Comparison of ENCODE assay signal across 37 mouse cellular contexts in genomic region chr7:30969174-30969573, GRCm38 (mm10). TPM values are rescaled to one million over a fixed set of nuclear protein-coding genes. Genes with fewer than 3 reads are reported as not detected.
DNase-seq lines count a peak whose midpoint lies in the region; ATAC-seq and TF ChIP-seq lines count a peak whose summit lies in the region.
"Had no signal": no experiment of that assay in that cellular context is flagged by ENCODE, and none has a peak within 500 bp of the region (broad histone marks: within the 10 kb centered on the region; RNA-seq: fewer than 3 reads in every experiment).

No protein-coding gene starts in this region.

- ATAC-seq in heart, embryonic 13.5 days (ENCODE audit: extremely low read depth, insufficient number of reproducible peaks, low FRiP score, low TSS enrichment): no peak
- ATAC-seq in heart, embryonic 11.5 days (replicated peaks; ENCODE audit: insufficient number of reproducible peaks, low FRiP score, low TSS enrichment): no peak
- peak; percentile 40; the same call in 1 of the 2 replicates for ATAC-seq in heart, embryonic 16.5 days (replicated peaks; ENCODE audit: extremely low read depth, insufficient read depth, low FRiP score)
- ATAC-seq: CD4-positive, CD25-positive, alpha-beta regulatory T cell, adult 4 months; forebrain, embryonic 15.5 days; hindbrain, postnatal 0 days; intestine, embryonic 15.5 days; midbrain, embryonic 15.5 days had no signal

- no peak overlapping the region for H3K4me3 ChIP-seq in heart, embryonic 13.5 days
- H3K4me3 ChIP-seq in heart, embryonic 11.5 days (ENCODE audit: low read depth, low read length): no peak overlapping the region
- no peak overlapping the region for H3K4me3 ChIP-seq in left cerebral cortex, adult 2 months
- no peak overlapping the region for H3K4me3 ChIP-seq in heart, embryonic 16.5 days (ENCODE audit: low read length)
- H3K4me3 ChIP-seq: embryonic facial prominence, embryonic 13.5 days; forebrain, embryonic 10.5 days; forebrain, embryonic 15.5 days; intestine, embryonic 15.5 days; limb, embryonic 10.5 days; limb, embryonic 15.5 days; midbrain, embryonic 10.5 days; midbrain, embryonic 15.5 days; myocyte; neural tube, embryonic 12.5 days had no signal

- no peak overlapping the region for H3K9ac ChIP-seq in heart, embryonic 13.5 days
- H3K9ac ChIP-seq in heart, embryonic 11.5 days (ENCODE audit: low read depth, low read length): no peak overlapping the region
- no peak overlapping the region for H3K9ac ChIP-seq in heart, embryonic 16.5 days (ENCODE audit: low read length)
- H3K9ac ChIP-seq: embryonic facial prominence, embryonic 13.5 days; forebrain, embryonic 15.5 days; intestine, embryonic 15.5 days; limb, embryonic 15.5 days; liver, embryonic 14.5 days; lung, embryonic 14.5 days; midbrain, embryonic 15.5 days; neural tube, embryonic 12.5 days had no signal

- no peaks in the 10 kb centered on the region for H3K9me3 ChIP-seq in heart, embryonic 13.5 days
- no peaks in the 10 kb centered on the region for H3K9me3 ChIP-seq in heart, embryonic 11.5 days (replicated peaks; ENCODE audit: control insufficient read depth, low read length)
- H3K9me3 ChIP-seq in heart, embryonic 16.5 days (replicated peaks; ENCODE audit: control insufficient read depth, low read length): no peaks in the 10 kb centered on the region
- H3K9me3 ChIP-seq: embryonic facial prominence, embryonic 13.5 days; forebrain, embryonic 10.5 days; forebrain, embryonic 15.5 days; intestine, embryonic 15.5 days; limb, embryonic 10.5 days; limb, embryonic 15.5 days; midbrain, embryonic 10.5 days; midbrain, embryonic 15.5 days; neural tube, embryonic 12.5 days had no signal

- no peak overlapping the region for H3K4me2 ChIP-seq in heart, embryonic 13.5 days
- no peak overlapping the region for H3K4me2 ChIP-seq in heart, embryonic 11.5 days
- no peak overlapping the region for H3K4me2 ChIP-seq in heart, embryonic 16.5 days (ENCODE audit: low read depth, low read length)
- H3K4me2 ChIP-seq: embryonic facial prominence, embryonic 13.5 days; forebrain, embryonic 15.5 days; intestine, embryonic 15.5 days; limb, embryonic 15.5 days; lung, embryonic 14.5 days; midbrain, embryonic 15.5 days; neural tube, embryonic 12.5 days had no signal

- no peak for TF ChIP-seq CTCF in left cerebral cortex, adult 2 months (IDR thresholded peaks at IDR 0.05)

- H3K27me3 ChIP-seq in heart, embryonic 13.5 days (replicated peaks): peaks cover 22% of the 10 kb centered on the region
- peaks cover 18% of the 10 kb centered on the region for H3K27me3 ChIP-seq in heart, embryonic 11.5 days (ENCODE audit: control insufficient read depth, insufficient read depth, low read length)
- peaks cover 14% of the 10 kb centered on the region for H3K27me3 ChIP-seq in heart, embryonic 16.5 days (ENCODE audit: control insufficient read depth, insufficient read depth, low read length)

- no peak for DNase-seq in left cerebral cortex, adult 2 months (ENCODE audit: extremely low spot score in 1 of 2, low spot score in 2 of 2)
- DNase-seq in left cerebral cortex, postnatal 36 days (ENCODE audit: low spot score in 2 of 2): no peak
- peak; percentile 31 for DNase-seq in heart, postnatal 4 days
- DNase-seq in gastrocnemius, adult 8-10 months (ENCODE audit: low spot score in 2 of 2): no peak
- DNase-seq: cerebellum, adult 18-20 months; cerebellum, postnatal 10 days; gastrocnemius, postnatal 36 days; kidney, adult 2 months; kidney, postnatal 4 days; lung, embryonic 14.5 days; right cerebral cortex, adult 18-20 months had no signal

- 0 out of 2 replicates have a peak overlapping the region, but pooled peaks have one; percentile 39 for H3K27ac ChIP-seq in heart, embryonic 13.5 days (replicated peaks)
- H3K27ac ChIP-seq in heart, embryonic 11.5 days (ENCODE audit: low read depth, low read length): no peak overlapping the region
- peak overlapping the region; percentile 55; the same call in 1 of the 2 replicates for H3K27ac ChIP-seq in left cerebral cortex, adult 2 months
- peak overlapping the region; percentile 8; the same call in 1 of the 2 replicates for H3K27ac ChIP-seq in heart, embryonic 16.5 days (ENCODE audit: low read length)
- H3K27ac ChIP-seq: embryonic facial prominence, embryonic 13.5 days; forebrain, embryonic 10.5 days; forebrain, embryonic 15.5 days; hindbrain, postnatal 0 days; intestine, embryonic 15.5 days; kidney, postnatal 0 days; limb, embryonic 10.5 days; limb, embryonic 15.5 days; liver, embryonic 14.5 days; midbrain, embryonic 10.5 days; midbrain, embryonic 15.5 days; neural tube, embryonic 12.5 days; stomach, postnatal 0 days had no signal

- 79% methylated on average over 4 of the region's 4 CpGs for WGBS in heart, embryonic 13.5 days
- WGBS in heart, embryonic 11.5 days (ENCODE audit: insufficient replicate concordance): 63% methylated on average over 4 of the region's 4 CpGs
- WGBS in heart, embryonic 16.5 days: 66% methylated on average over 4 of the region's 4 CpGs

- intact Hi-C loops in left cerebral cortex, adult 2 months (cut with DNase I): loop anchor here (5.0 kb wide), 1 partner anchor 63 kb away; no protein-coding TSS in a partner anchor
- intact Hi-C loops in left cerebral cortex, postnatal 36 days (cut with DNase I): no loop called here

- H3K36me3 ChIP-seq in heart, embryonic 13.5 days: no peaks in the 10 kb centered on the region
- H3K36me3 ChIP-seq in heart, embryonic 11.5 days (ENCODE audit: control insufficient read depth, insufficient read depth, low read length): no peaks in the 10 kb centered on the region
- no peaks in the 10 kb centered on the region for H3K36me3 ChIP-seq in heart, embryonic 16.5 days (ENCODE audit: control insufficient read depth, insufficient read depth)
- H3K36me3 ChIP-seq: embryonic facial prominence, embryonic 13.5 days; forebrain, embryonic 15.5 days; intestine, embryonic 15.5 days; limb, embryonic 15.5 days; midbrain, embryonic 15.5 days; neural tube, embryonic 12.5 days had no signal

- peaks cover 11% of the 10 kb centered on the region for H3K4me1 ChIP-seq in heart, embryonic 13.5 days
- H3K4me1 ChIP-seq in heart, embryonic 11.5 days (ENCODE audit: control insufficient read depth, insufficient read depth, low read length): peaks cover 5% of the 10 kb centered on the region; the same call in 1 of the 2 replicates
- H3K4me1 ChIP-seq in heart, embryonic 16.5 days (ENCODE audit: control insufficient read depth, insufficient read depth, low read length): peaks cover 7% of the 10 kb centered on the region; the same call in 1 of the 2 replicates

RNA-seq across cellular contexts. Expression of gene Lsr, which starts 4.1 kb away (rescaled TPM):
- 11.2 and 12.1 TPM in 2 replicates for polyA plus RNA-seq in heart, embryonic 13.5 days (2015; fragmentation: Nextera tagmentation; extraction: Ambion mirVana)
- 11.6 and 14.4 TPM in 2 replicates for polyA plus RNA-seq in heart, embryonic 11.5 days (2014; fragmentation: Nextera tagmentation; extraction: Ambion mirVana)
- total RNA-seq in left cerebral cortex, adult 2 months (2021): 10 to 100 TPM; 10.1 to 10.2 TPM
- 1 to 10 TPM; 7.0 to 9.8 TPM for total RNA-seq in left cerebral cortex, postnatal 36 days (2021)
- 10.8 and 14.5 TPM in 2 replicates for polyA plus RNA-seq in heart, embryonic 16.5 days (2015; fragmentation: Nextera tagmentation; extraction: Ambion mirVana)
- total RNA-seq in heart, postnatal 4 days (2021): 1 to 10 TPM; 5.5 to 5.6 TPM
- under 1 TPM in 3 of 4 experiments, not detected in 1; 0.29 to 0.56 (median 0.54) TPM for total RNA-seq in gastrocnemius, adult 8-10 months (2022)

RNA-seq across cellular contexts. Expression of gene Fam187b, which starts 4.4 kb away (rescaled TPM):
- 1.1 and 1.4 TPM in 2 replicates for polyA plus RNA-seq in heart, embryonic 13.5 days (2015; fragmentation: Nextera tagmentation; extraction: Ambion mirVana)
- polyA plus RNA-seq in heart, embryonic 11.5 days (2014; fragmentation: Nextera tagmentation; extraction: Ambion mirVana): 0.72 and 0.89 TPM in 2 replicates
- under 1 TPM; 0.23 to 0.38 TPM for total RNA-seq in left cerebral cortex, adult 2 months (2021)
- total RNA-seq in left cerebral cortex, postnatal 36 days (2021): not detected
- 0.70 and 0.90 TPM in 2 replicates for polyA plus RNA-seq in heart, embryonic 16.5 days (2015; fragmentation: Nextera tagmentation; extraction: Ambion mirVana)
- under 1 TPM; 0.36 TPM for total RNA-seq in heart, postnatal 4 days (2021)
- under 1 TPM in 1 of 4 experiments, not detected in 3; 0.19 TPM for total RNA-seq in gastrocnemius, adult 8-10 months (2022)
- total RNA-seq: adrenal gland, postnatal 25 days; common myeloid progenitor, adult 5-6 weeks; gastrocnemius, adult 18-20 months; gastrocnemius, postnatal 36 days had no signal
- polyA plus RNA-seq: myocyte had no signal

RNA-seq across cellular contexts. Expression of gene Usf2, which starts 12.6 kb away (rescaled TPM):
- polyA plus RNA-seq in heart, embryonic 13.5 days (2015; fragmentation: Nextera tagmentation; extraction: Ambion mirVana): 16.8 and 17.3 TPM in 2 replicates
- polyA plus RNA-seq in heart, embryonic 11.5 days (2014; fragmentation: Nextera tagmentation; extraction: Ambion mirVana): 18.8 and 19.6 TPM in 2 replicates
- total RNA-seq in left cerebral cortex, adult 2 months (2021): 100 to 1,000 TPM; 131 to 134 TPM
- 100 to 1,000 TPM; 135 to 147 TPM for total RNA-seq in left cerebral cortex, postnatal 36 days (2021)
- 15.5 and 16.6 TPM in 2 replicates for polyA plus RNA-seq in heart, embryonic 16.5 days (2015; fragmentation: Nextera tagmentation; extraction: Ambion mirVana)
- total RNA-seq in heart, postnatal 4 days (2021): 100 to 1,000 TPM; 100 to 103 TPM
- 10 to 100 TPM; 75.5 to 96.0 (median 89.5) TPM for total RNA-seq in gastrocnemius, adult 8-10 months (2022)

RNA-seq across cellular contexts. Expression of gene Hamp, which starts 25.3 kb away (rescaled TPM):
- polyA plus RNA-seq in heart, embryonic 13.5 days (2015; fragmentation: Nextera tagmentation; extraction: Ambion mirVana): 0.71 TPM in 1 of 2 replicates, not detected in the other
- polyA plus RNA-seq in heart, embryonic 11.5 days (2014; fragmentation: Nextera tagmentation; extraction: Ambion mirVana): not detected in 2 replicates
- total RNA-seq in left cerebral cortex, adult 2 months (2021): not detected
- not detected for total RNA-seq in left cerebral cortex, postnatal 36 days (2021)
- polyA plus RNA-seq in heart, embryonic 16.5 days (2015; fragmentation: Nextera tagmentation; extraction: Ambion mirVana): not detected in 2 replicates
- 1 to 10 TPM; 1.6 to 1.9 TPM for total RNA-seq in heart, postnatal 4 days (2021)
- under 1 TPM in 1 of 4 experiments, not detected in 3; 0.86 TPM for total RNA-seq in gastrocnemius, adult 8-10 months (2022)
- total RNA-seq: common myeloid progenitor, adult 5-6 weeks; gastrocnemius, postnatal 36 days; hindbrain, postnatal 0 days; layer of hippocampus, adult 8-10 months; layer of hippocampus, postnatal 25 days; megakaryocyte progenitor cell, adult 5-6 weeks had no signal
- polyA plus RNA-seq: CD4-positive, CD25-positive, alpha-beta regulatory T cell, adult 4 months; embryonic facial prominence, embryonic 13.5 days; forebrain, embryonic 10.5 days; forebrain, embryonic 15.5 days; frontal cortex, adult 2 months; hindbrain, postnatal 0 days; kidney, adult 2 months; kidney, postnatal 0 days; limb, embryonic 10.5 days; limb, embryonic 15.5 days; lung, embryonic 14.5 days; midbrain, embryonic 10.5 days; midbrain, embryonic 15.5 days; myocyte; neural tube, embryonic 12.5 days; spleen, adult 2 months had no signal

RNA-seq across cellular contexts. Expression of gene Hamp2, which starts 44.7 kb away (rescaled TPM):
- not detected in 2 replicates for polyA plus RNA-seq in heart, embryonic 13.5 days (2015; fragmentation: Nextera tagmentation; extraction: Ambion mirVana)
- not detected in 2 replicates for polyA plus RNA-seq in heart, embryonic 11.5 days (2014; fragmentation: Nextera tagmentation; extraction: Ambion mirVana)
- not detected for total RNA-seq in left cerebral cortex, adult 2 months (2021)
- not detected for total RNA-seq in left cerebral cortex, postnatal 36 days (2021)
- polyA plus RNA-seq in heart, embryonic 16.5 days (2015; fragmentation: Nextera tagmentation; extraction: Ambion mirVana): not detected in 2 replicates
- total RNA-seq in heart, postnatal 4 days (2021): 1 to 10 TPM in 1 of 2 experiments, under 1 TPM in 1; 0.76 to 1.2 TPM
- total RNA-seq in gastrocnemius, adult 8-10 months (2022): not detected
- total RNA-seq: common myeloid progenitor, adult 5-6 weeks; gastrocnemius, adult 18-20 months; gastrocnemius, postnatal 36 days; hindbrain, postnatal 0 days; layer of hippocampus, adult 8-10 months; layer of hippocampus, postnatal 25 days; megakaryocyte progenitor cell, adult 5-6 weeks had no signal
- polyA plus RNA-seq: CD4-positive, CD25-positive, alpha-beta regulatory T cell, adult 4 months; forebrain, embryonic 10.5 days; forebrain, embryonic 15.5 days; frontal cortex, adult 2 months; hindbrain, postnatal 0 days; intestine, embryonic 15.5 days; kidney, adult 2 months; kidney, postnatal 0 days; limb, embryonic 10.5 days; limb, embryonic 15.5 days; liver, embryonic 14.5 days; lung, embryonic 14.5 days; midbrain, embryonic 10.5 days; midbrain, embryonic 15.5 days; myocyte; neural tube, embryonic 12.5 days had no signal

Comparison
In these comparisons a context has a peak if more than half of its experiments do, and no peak if none do; other contexts are left out.
1. RNA of gene Lsr, which starts 4.1 kb away (total RNA-seq): 10.1 to 10.2 TPM in left cerebral cortex, adult 2 months, 7.0 to 9.8 TPM in left cerebral cortex, postnatal 36 days and 5.5 to 5.6 TPM in heart, postnatal 4 days; 0.29 to 0.56 TPM in gastrocnemius, adult 8-10 months; every median in the first group is over 4 times any median in the second.